Mouse (Mus musculus): ENCODE measurements at regions not wholly inside any gene's neighbourhood (a gene's known extent, or its start where the extent isn't known, plus 50 kb on each side); places are given as distances from the start of the nearest gene placed in this dataset.
"Not testable (repeated sequence)": the region's sequence is repeated elsewhere in the genome, so short reads cannot be mapped to it uniquely, and the experiment has no call there.

DNA sequence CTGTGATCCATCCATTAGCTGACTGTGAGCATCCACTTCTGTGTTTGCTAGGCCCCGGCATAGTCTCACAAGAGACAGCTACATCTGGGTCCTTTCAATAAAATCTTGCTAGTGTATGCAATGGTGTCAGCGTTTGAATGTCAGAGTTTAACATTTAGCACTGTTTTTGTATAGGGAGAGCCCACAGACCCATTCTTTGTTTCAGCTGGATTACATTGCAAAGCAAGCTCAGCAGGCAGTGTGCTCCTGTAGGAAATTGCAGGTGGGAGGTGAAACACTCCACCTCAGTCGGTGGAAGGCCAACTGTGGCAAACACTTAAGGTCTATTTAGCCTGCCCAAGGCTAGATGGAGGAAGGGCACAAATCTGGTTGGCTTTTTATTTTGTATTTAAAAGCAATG, 337.2 kb upstream of the Nova1 start:
- not testable (repeated sequence) for H3K36me3 ChIP-seq (ENCODE audit: control insufficient read depth, insufficient read depth, low read length); ATAC-seq (ENCODE audit: low FRiP score, low TSS enrichment); DNase-seq; H3K27ac ChIP-seq (replicated peaks; ENCODE audit: low read depth, low read length); H3K4me3 ChIP-seq (replicated peaks; ENCODE audit: low read depth, low read length); H3K27me3 ChIP-seq (ENCODE audit: control insufficient read depth, insufficient read depth, low read length); H3K9me3 ChIP-seq (ENCODE audit: control insufficient read depth, low read length); H3K9ac ChIP-seq (replicated peaks; ENCODE audit: low read length); H3K4me2 ChIP-seq (ENCODE audit: low read length); H3K4me1 ChIP-seq (ENCODE audit: control insufficient read depth, insufficient read depth, low read length)
- 32% methylated on average over 3 of the region's 3 CpGs for WGBS

DNA sequence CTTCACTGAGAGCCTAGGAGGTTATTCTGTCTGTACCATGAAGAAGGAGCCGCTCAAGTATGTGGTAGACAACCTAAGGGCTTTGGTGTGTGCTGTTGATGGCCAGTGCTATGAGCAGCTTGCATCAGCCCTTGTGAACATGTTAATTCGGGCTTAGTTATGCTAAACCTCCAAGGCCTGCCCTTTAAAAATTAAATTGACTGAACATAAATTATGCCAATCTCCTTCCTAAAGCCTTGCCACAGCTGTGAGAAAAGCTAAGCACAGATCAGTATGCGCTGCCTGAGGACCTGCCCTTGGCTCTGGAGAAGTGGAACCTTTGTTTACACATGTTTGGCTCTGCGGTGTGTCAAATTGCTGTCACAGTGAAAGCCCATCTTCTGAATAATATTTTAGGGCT, 321.9 kb upstream of the Nova1 start:
- Histone ChIP-seq H3K9me3 (ENCODE audit: control insufficient read depth, low read length) (no peaks in the 10 kb centered on the region), H3K4me1 (ENCODE audit: control insufficient read depth, insufficient read depth, low read length) (no peaks in the 10 kb centered on the region), H3K4me3 (replicated peaks; ENCODE audit: low read depth, low read length) (no peak overlapping the region), H3K36me3 (ENCODE audit: control insufficient read depth, insufficient read depth, low read length) (no peaks in the 10 kb centered on the region), H3K27ac (replicated peaks; ENCODE audit: low read depth, low read length) (peak overlapping the region; percentile 15; the same call in 1 of the 2 replicates), H3K4me2 (ENCODE audit: low read length) (no peak overlapping the region), H3K27me3 (ENCODE audit: control insufficient read depth, insufficient read depth, low read length) (no peaks in the 10 kb centered on the region), H3K9ac (replicated peaks; ENCODE audit: low read length) (no peak overlapping the region)
- DNase-seq (peak; percentile 62), ATAC-seq (ENCODE audit: low FRiP score, low TSS enrichment) (peak; percentile 68; the same call in 1 of the 2 replicates)
- WGBS, result 31% methylated on average over 4 of the region's 4 CpGs

- no peak for DNase-seq
- no peaks in the 10 kb centered on the region for H3K36me3 ChIP-seq (ENCODE audit: control insufficient read depth, insufficient read depth, low read length)
- H3K4me3 ChIP-seq (replicated peaks; ENCODE audit: low read depth, low read length), result no peak overlapping the region
Observed at GRCm38 (mm10) chr12:47129821-47130220, 311.1 kb upstream of the Nova1 start.

GRCm38 (mm10) chr12:47128596-47128995, 309.9 kb upstream of the Nova1 start:
- DNase-seq (no peak), ATAC-seq (ENCODE audit: low FRiP score, low TSS enrichment) (no peak)
- Histone ChIP-seq H3K36me3 (ENCODE audit: control insufficient read depth, insufficient read depth, low read length) (no peaks in the 10 kb centered on the region), H3K9me3 (ENCODE audit: control insufficient read depth, low read length) (no peaks in the 10 kb centered on the region), H3K4me2 (ENCODE audit: low read length) (no peak overlapping the region), H3K4me3 (replicated peaks; ENCODE audit: low read depth, low read length) (no peak overlapping the region), H3K27ac (replicated peaks; ENCODE audit: low read depth, low read length) (no peak overlapping the region), H3K9ac (replicated peaks; ENCODE audit: low read length) (no peak overlapping the region), H3K27me3 (ENCODE audit: control insufficient read depth, insufficient read depth, low read length) (no peaks in the 10 kb centered on the region), H3K4me1 (ENCODE audit: control insufficient read depth, insufficient read depth, low read length) (no peaks in the 10 kb centered on the region)
- 87% methylated on average over 3 of the region's 3 CpGs for WGBS

More at GRCm38 (mm10) chr12:47129821-47130220, 311.1 kb upstream of the Nova1 start:
- no peaks in the 10 kb centered on the region for H3K4me1 ChIP-seq (ENCODE audit: control insufficient read depth, insufficient read depth, low read length)
- no peak overlapping the region for H3K4me2 ChIP-seq (ENCODE audit: low read length)
- ATAC-seq (ENCODE audit: low FRiP score, low TSS enrichment), result no peak
- 81% methylated on average over 9 of the region's 9 CpGs for WGBS
- no peak overlapping the region for H3K27ac ChIP-seq (replicated peaks; ENCODE audit: low read depth, low read length)
- no peaks in the 10 kb centered on the region for H3K27me3 ChIP-seq (ENCODE audit: control insufficient read depth, insufficient read depth, low read length)
- no peaks in the 10 kb centered on the region for H3K9me3 ChIP-seq (ENCODE audit: control insufficient read depth, low read length)
- H3K9ac ChIP-seq (replicated peaks; ENCODE audit: low read length), result no peak overlapping the region

- WGBS, result 61% methylated on average over 3 of the region's 3 CpGs
- no peaks in the 10 kb centered on the region for H3K27me3 ChIP-seq (ENCODE audit: control insufficient read depth, insufficient read depth, low read length)
- peaks cover 7% of the 10 kb centered on the region; the same call in 1 of the 2 replicates for H3K4me1 ChIP-seq (ENCODE audit: control insufficient read depth, insufficient read depth, low read length)
- ATAC-seq (ENCODE audit: low FRiP score, low TSS enrichment), result 0 out of 2 replicates have a peak, but pooled peaks have one; percentile 37
- H3K27ac ChIP-seq (replicated peaks; ENCODE audit: low read depth, low read length), result peak overlapping the region; percentile 63; the same call in 1 of the 2 replicates
- no peak overlapping the region for H3K4me3 ChIP-seq (replicated peaks; ENCODE audit: low read depth, low read length)
- no peak overlapping the region for H3K4me2 ChIP-seq (ENCODE audit: low read length)
- no peaks in the 10 kb centered on the region for H3K36me3 ChIP-seq (ENCODE audit: control insufficient read depth, insufficient read depth, low read length)
- no peak overlapping the region for H3K9ac ChIP-seq (replicated peaks; ENCODE audit: low read length)
- H3K9me3 ChIP-seq (ENCODE audit: control insufficient read depth, low read length), result no peaks in the 10 kb centered on the region
- peak; percentile 15 for DNase-seq
Observed at GRCm38 (mm10) chr12:47121426-47121825, 302.7 kb upstream of the Nova1 start.

DNA sequence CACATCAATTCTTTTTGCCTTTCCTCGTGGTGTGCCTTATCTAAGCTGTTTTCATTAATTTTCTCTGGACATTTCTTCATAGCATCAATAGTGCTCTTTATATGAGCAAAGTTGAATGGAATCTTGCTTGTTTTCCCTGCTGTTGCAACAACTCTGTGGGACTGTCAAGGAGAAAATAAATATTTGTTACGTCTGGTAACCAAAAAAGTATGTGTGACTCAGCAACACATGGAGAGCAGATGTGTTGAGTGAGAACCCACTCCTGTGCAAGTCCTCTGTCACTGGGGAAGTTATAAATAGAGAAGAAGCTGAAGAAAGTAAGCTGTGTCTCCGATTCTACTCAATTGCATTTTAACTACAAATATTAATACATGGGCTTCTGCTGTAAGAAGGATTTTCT, 298.8 kb upstream of the Nova1 start:
- ATAC-seq (ENCODE audit: low FRiP score, low TSS enrichment) (no peak), DNase-seq (no peak)
- H3K4me2 ChIP-seq (ENCODE audit: low read length), result no peak overlapping the region
- WGBS, result 83% methylated on average over 3 of the region's 3 CpGs
- no peaks in the 10 kb centered on the region for H3K36me3 ChIP-seq (ENCODE audit: control insufficient read depth, insufficient read depth, low read length)
- H3K4me3 ChIP-seq (replicated peaks; ENCODE audit: low read depth, low read length), result no peak overlapping the region
- H3K9me3 ChIP-seq (ENCODE audit: control insufficient read depth, low read length), result no peaks in the 10 kb centered on the region
- no peak overlapping the region for H3K9ac ChIP-seq (replicated peaks; ENCODE audit: low read length)
- H3K4me1 ChIP-seq (ENCODE audit: control insufficient read depth, insufficient read depth, low read length), result peaks cover 7% of the 10 kb centered on the region; the same call in 1 of the 2 replicates
- H3K27me3 ChIP-seq (ENCODE audit: control insufficient read depth, insufficient read depth, low read length), result no peaks in the 10 kb centered on the region
- no peak overlapping the region for H3K27ac ChIP-seq (replicated peaks; ENCODE audit: low read depth, low read length)

- Histone ChIP-seq H3K9me3 (ENCODE audit: control insufficient read depth, low read length) (no peaks in the 10 kb centered on the region), H3K36me3 (ENCODE audit: control insufficient read depth, insufficient read depth, low read length) (no peaks in the 10 kb centered on the region), H3K4me2 (ENCODE audit: low read length) (no peak overlapping the region), H3K4me1 (ENCODE audit: control insufficient read depth, insufficient read depth, low read length) (no peaks in the 10 kb centered on the region), H3K27me3 (ENCODE audit: control insufficient read depth, insufficient read depth, low read length) (no peaks in the 10 kb centered on the region), H3K4me3 (replicated peaks; ENCODE audit: low read depth, low read length) (no peak overlapping the region), H3K27ac (replicated peaks; ENCODE audit: low read depth, low read length) (no peak overlapping the region), H3K9ac (replicated peaks; ENCODE audit: low read length) (no peak overlapping the region)
- ATAC-seq (ENCODE audit: low FRiP score, low TSS enrichment), result no peak
- DNase-seq, result peak; percentile 8
Observed at GRCm38 (mm10) chr12:47089234-47089633, 270.5 kb upstream of the Nova1 start.

- DNase-seq, result no peak
- WGBS, result 36% methylated on average over 2 of the region's 2 CpGs
- H3K27me3 ChIP-seq (ENCODE audit: control insufficient read depth, insufficient read depth, low read length), result no peaks in the 10 kb centered on the region
- H3K4me2 ChIP-seq (ENCODE audit: low read length), result no peak overlapping the region
- no peaks in the 10 kb centered on the region for H3K9me3 ChIP-seq (ENCODE audit: control insufficient read depth, low read length)
- no peak overlapping the region for H3K9ac ChIP-seq (replicated peaks; ENCODE audit: low read length)
- no peak for ATAC-seq (ENCODE audit: low FRiP score, low TSS enrichment)
- H3K27ac ChIP-seq (replicated peaks; ENCODE audit: low read depth, low read length), result no peak overlapping the region
- H3K4me1 ChIP-seq (ENCODE audit: control insufficient read depth, insufficient read depth, low read length), result no peaks in the 10 kb centered on the region
- no peaks in the 10 kb centered on the region for H3K36me3 ChIP-seq (ENCODE audit: control insufficient read depth, insufficient read depth, low read length)
- no peak overlapping the region for H3K4me3 ChIP-seq (replicated peaks; ENCODE audit: low read depth, low read length)
Observed at GRCm38 (mm10) chr12:47074961-47075360, 256.2 kb upstream of the Nova1 start.

GRCm38 (mm10) chr12:47052474-47052873, 233.7 kb upstream of the Nova1 start:
- Histone ChIP-seq H3K4me1 (ENCODE audit: control insufficient read depth, insufficient read depth, low read length) (no peaks in the 10 kb centered on the region), H3K4me3 (replicated peaks; ENCODE audit: low read depth, low read length) (no peak overlapping the region), H3K27ac (replicated peaks; ENCODE audit: low read depth, low read length) (no peak overlapping the region), H3K36me3 (ENCODE audit: control insufficient read depth, insufficient read depth, low read length) (no peaks in the 10 kb centered on the region), H3K9ac (replicated peaks; ENCODE audit: low read length) (no peak overlapping the region), H3K4me2 (ENCODE audit: low read length) (no peak overlapping the region), H3K27me3 (ENCODE audit: control insufficient read depth, insufficient read depth, low read length) (no peaks in the 10 kb centered on the region), H3K9me3 (ENCODE audit: control insufficient read depth, low read length) (no peaks in the 10 kb centered on the region)
- WGBS, result 83% methylated on average over 1 of the region's 1 CpGs
- DNase-seq (no peak), ATAC-seq (ENCODE audit: low FRiP score, low TSS enrichment) (no peak)

All from midbrain, embryonic 14.5 days (tissue).